Mouse (Mus musculus): ENCODE measurements around the gene Anxa7. TPM values are rescaled to one million over a fixed set of nuclear protein-coding genes. Genes with fewer than 3 reads are reported as not detected.

The Anxa7 gene
- polyA plus RNA-seq, 1 experiment from 2014 or later = 39.9 TPM

- Histone ChIP-seq H3K4me2 (peak overlapping the region; percentile 70), H3K36me3 (no peaks in the 10 kb centered on the region), H3K9ac (no peak overlapping the region), H3K9me3 (replicated peaks) (no peaks in the 10 kb centered on the region), H3K4me1 (peaks cover 7% of the 10 kb centered on the region; the same call in 1 of the 2 replicates), H3K4me3 (replicated peaks) (peak overlapping the region; percentile 65), H3K27ac (0 out of 2 replicates have a peak overlapping the region, but pooled peaks have one; percentile 45), H3K27me3 (no peaks in the 10 kb centered on the region)
- 42% methylated on average over 3 of the region's 3 CpGs for WGBS
- ATAC-seq (replicated peaks; ENCODE audit: low FRiP score) = no peak
These were observed 1.5 kb downstream of the Anxa7 start for GRCm38 (mm10) chr14:20478385-20478784.

GRCm38 (mm10) chr14:20477261-20478025 is 2.5 kb downstream of the Anxa7 start:
- Histone ChIP-seq H3K27ac (no peak overlapping the region), H3K9me3 (replicated peaks) (no peaks in the 10 kb centered on the region), H3K9ac (no peak overlapping the region), H3K27me3 (no peaks in the 10 kb centered on the region), H3K4me2 (no peak overlapping the region), H3K36me3 (no peaks in the 10 kb centered on the region), H3K4me1 (peaks cover 7% of the 10 kb centered on the region; the same call in 1 of the 2 replicates), H3K4me3 (replicated peaks) (no peak overlapping the region)
- no peak for ATAC-seq (replicated peaks; ENCODE audit: low FRiP score)
- 56% methylated on average over 4 of the region's 4 CpGs for WGBS

GRCm38 (mm10) chr14:20460216-20460615 is 19.7 kb downstream of the Anxa7 start:
- H3K4me1 ChIP-seq = no peaks in the 10 kb centered on the region
- 84% methylated on average over 14 of the region's 14 CpGs for WGBS
- no peak overlapping the region for H3K4me3 ChIP-seq (replicated peaks)
- H3K9me3 ChIP-seq (replicated peaks) = no peaks in the 10 kb centered on the region
- peaks cover 89% of the 10 kb centered on the region for H3K36me3 ChIP-seq
- no peak overlapping the region for H3K9ac ChIP-seq
- ATAC-seq (replicated peaks; ENCODE audit: low FRiP score) = no peak
- no peaks in the 10 kb centered on the region for H3K27me3 ChIP-seq
- H3K4me2 ChIP-seq = no peak overlapping the region
- no peak overlapping the region for H3K27ac ChIP-seq

GRCm38 (mm10) chr14:20458378-20458777 is 21.6 kb downstream of the Anxa7 start:
- H3K27ac ChIP-seq = no peak overlapping the region
- ATAC-seq (replicated peaks; ENCODE audit: low FRiP score) = no peak
- peaks cover 74% of the 10 kb centered on the region for H3K36me3 ChIP-seq
- H3K9ac ChIP-seq = no peak overlapping the region
- H3K27me3 ChIP-seq = no peaks in the 10 kb centered on the region
- H3K4me2 ChIP-seq = no peak overlapping the region
- H3K4me1 ChIP-seq = no peaks in the 10 kb centered on the region
- WGBS = 94% methylated on average over 9 of the region's 9 CpGs
- no peak overlapping the region for H3K4me3 ChIP-seq (replicated peaks)
- no peaks in the 10 kb centered on the region for H3K9me3 ChIP-seq (replicated peaks)

GRCm38 (mm10) chr14:20452929-20453328 is 27.0 kb downstream of the Anxa7 start:
- H3K27me3 ChIP-seq = no peaks in the 10 kb centered on the region
- H3K36me3 ChIP-seq = peaks cover 20% of the 10 kb centered on the region
- no peak overlapping the region for H3K4me2 ChIP-seq
- H3K27ac ChIP-seq = no peak overlapping the region
- no peaks in the 10 kb centered on the region for H3K4me1 ChIP-seq
- no peaks in the 10 kb centered on the region for H3K9me3 ChIP-seq (replicated peaks)
- H3K9ac ChIP-seq = no peak overlapping the region
- 0 out of 2 replicates have a peak, but pooled peaks have one; percentile 15 for ATAC-seq (replicated peaks; ENCODE audit: low FRiP score)
- no peak overlapping the region for H3K4me3 ChIP-seq (replicated peaks)
- 91% methylated on average over 5 of the region's 5 CpGs for WGBS

- peak; percentile 74 for ATAC-seq (replicated peaks; ENCODE audit: low FRiP score)
- peak within 1 kb of the TSS; percentile 48 for H3K4me3 ChIP-seq (replicated peaks)
- WGBS = 5% methylated on average over 15 of the region's 15 CpGs
These were observed 28.1 kb downstream of the Anxa7 start, which contains the start of gene Cfap70 for GRCm38 (mm10) chr14:20451765-20452331. Cfap70 (minus strand) TSS chr14:20452226.

GRCm38 (mm10) chr14:20451302-20451701 is 28.6 kb downstream of the Anxa7 start:
- H3K9ac ChIP-seq = peak overlapping the region; percentile 32
- no peak overlapping the region for H3K27ac ChIP-seq

More at GRCm38 (mm10) chr14:20451765-20452331, 28.1 kb downstream of the Anxa7 start, which contains the start of gene Cfap70:
- Histone ChIP-seq H3K4me1 (no peaks in the 10 kb centered on the region), H3K27ac (no peak within 1 kb of the TSS), H3K36me3 (peaks cover 17% of the 10 kb centered on the region), H3K9ac (peak within 1 kb of the TSS; percentile 32), H3K9me3 (replicated peaks) (no peaks in the 10 kb centered on the region), H3K27me3 (no peaks in the 10 kb centered on the region), H3K4me2 (peak within 1 kb of the TSS; percentile 76)

GRCm38 (mm10) chr14:20447209-20447608 is 32.7 kb downstream of the Anxa7 start:
- H3K4me2 ChIP-seq = no peak overlapping the region
- no peaks in the 10 kb centered on the region for H3K9me3 ChIP-seq (replicated peaks)
- no peak overlapping the region for H3K4me3 ChIP-seq (replicated peaks)
- no peak overlapping the region for H3K9ac ChIP-seq
- no peak overlapping the region for H3K27ac ChIP-seq
- ATAC-seq (replicated peaks; ENCODE audit: low FRiP score) = no peak
- H3K27me3 ChIP-seq = no peaks in the 10 kb centered on the region
- no peaks in the 10 kb centered on the region for H3K36me3 ChIP-seq
- 61% methylated on average over 12 of the region's 12 CpGs for WGBS
- H3K4me1 ChIP-seq = no peaks in the 10 kb centered on the region

More at GRCm38 (mm10) chr14:20451302-20451701, 28.6 kb downstream of the Anxa7 start:
- H3K9me3 ChIP-seq (replicated peaks) = no peaks in the 10 kb centered on the region
- H3K4me1 ChIP-seq = no peaks in the 10 kb centered on the region
- whole genome bisulfite sequencing = 15% methylated on average over 2 of the region's 2 CpGs
- peak overlapping the region; percentile 76 for H3K4me2 ChIP-seq
- H3K36me3 ChIP-seq = peaks cover 12% of the 10 kb centered on the region
- ATAC-seq (replicated peaks; ENCODE audit: low FRiP score) = no peak
- H3K27me3 ChIP-seq = no peaks in the 10 kb centered on the region
- H3K4me3 ChIP-seq (replicated peaks) = peak overlapping the region; percentile 48

- Histone ChIP-seq H3K4me2 (peak overlapping the region; percentile 28), H3K9ac (no peak overlapping the region), H3K4me1 (no peaks in the 10 kb centered on the region), H3K36me3 (no peaks in the 10 kb centered on the region), H3K27me3 (no peaks in the 10 kb centered on the region), H3K4me3 (replicated peaks) (no peak overlapping the region), H3K27ac (no peak overlapping the region), H3K9me3 (replicated peaks) (no peaks in the 10 kb centered on the region)
- no peak; the same call in 1 of the 2 replicates for ATAC-seq (replicated peaks; ENCODE audit: low FRiP score)
- 54% methylated on average over 17 of the region's 17 CpGs for WGBS
These were observed 37.7 kb downstream of the Anxa7 start for GRCm38 (mm10) chr14:20442252-20442651.

GRCm38 (mm10) chr14:20436976-20437375 is 43.0 kb downstream of the Anxa7 start:
- H3K36me3 ChIP-seq = no peaks in the 10 kb centered on the region
- ATAC-seq (replicated peaks; ENCODE audit: low FRiP score) = no peak
- no peak overlapping the region for H3K4me2 ChIP-seq
- H3K4me1 ChIP-seq = no peaks in the 10 kb centered on the region
- H3K9me3 ChIP-seq (replicated peaks) = no peaks in the 10 kb centered on the region
- H3K27ac ChIP-seq = no peak overlapping the region
- no peak overlapping the region for H3K4me3 ChIP-seq (replicated peaks)
- 72% methylated on average over 6 of the region's 6 CpGs for WGBS
- H3K27me3 ChIP-seq = no peaks in the 10 kb centered on the region
- H3K9ac ChIP-seq = no peak overlapping the region

GRCm38 (mm10) chr14:20432420-20432819 is 47.5 kb downstream of the Anxa7 start:
- no peak for ATAC-seq (replicated peaks; ENCODE audit: low FRiP score)
- Histone ChIP-seq H3K4me2 (no peak overlapping the region), H3K27ac (no peak overlapping the region), H3K4me1 (no peaks in the 10 kb centered on the region), H3K36me3 (no peaks in the 10 kb centered on the region), H3K9ac (no peak overlapping the region), H3K4me3 (replicated peaks) (no peak overlapping the region), H3K27me3 (no peaks in the 10 kb centered on the region), H3K9me3 (replicated peaks) (no peaks in the 10 kb centered on the region)
- WGBS = 88% methylated on average over 4 of the region's 4 CpGs

GRCm38 (mm10) chr14:20431726-20432125 is 48.2 kb downstream of the Anxa7 start:
- WGBS = 69% methylated on average over 6 of the region's 6 CpGs

More at GRCm38 (mm10) chr14:20431726-20432125, 48.2 kb downstream of the Anxa7 start:
- Histone ChIP-seq H3K36me3 (no peaks in the 10 kb centered on the region), H3K9ac (no peak overlapping the region), H3K4me1 (no peaks in the 10 kb centered on the region), H3K27me3 (no peaks in the 10 kb centered on the region), H3K4me3 (replicated peaks) (no peak overlapping the region), H3K4me2 (no peak overlapping the region), H3K27ac (no peak overlapping the region), H3K9me3 (replicated peaks) (no peaks in the 10 kb centered on the region)
- no peak for ATAC-seq (replicated peaks; ENCODE audit: low FRiP score)
